Mouse (Mus musculus): Measurements from ENCODE around the gene Islr2.

- TF ChIP-seq CTCF (IDR thresholded peaks at IDR 0.05; ENCODE audit: low read depth) (no peak), EP300 (IDR thresholded peaks at IDR 0.05; ENCODE audit: low read depth) (no peak)
These were observed 14.4 kb upstream of the Islr2 start for GRCm38 (mm10) chr9:58218539-58218938.
